Comparison of ENCODE assay signal across 21 mouse cellular contexts in genomic region chr8:26650287-26650686, GRCm38 (mm10).
DNase-seq lines count a peak whose midpoint lies in the region; ATAC-seq lines count a peak whose summit lies in the region.
"Had no signal": no experiment of that assay in that cellular context is flagged by ENCODE, and none has a peak within 500 bp of the region (broad histone marks: within the 10 kb centered on the region; RNA-seq: fewer than 3 reads in every experiment).

No protein-coding gene starts in this region.

- ATAC-seq in granulocyte monocyte progenitor cell, adult 5-6 weeks (replicated peaks; ENCODE audit: poor library complexity, severe bottlenecking), result no peak

- DNase-seq in layer of hippocampus, adult 18-20 months (ENCODE audit: low spot score in 2 of 2), result peak; percentile 6 to 38
- no peak for DNase-seq in layer of hippocampus, postnatal 25 days (ENCODE audit: extremely low spot score in 1 of 2, low spot score in 1 of 2)
- peak; percentile 74 for DNase-seq in brain, adult 2 months (ENCODE audit: low read depth, low spot score)
- no peak for DNase-seq in embryonic facial prominence, embryonic 10.5 days (ENCODE audit: low spot score)
- peak; percentile 14 to 67 for DNase-seq in left cerebral cortex, postnatal 25 days (ENCODE audit: low spot score in 2 of 2)
- no peak for DNase-seq in adipocyte (ENCODE audit: low spot score)
- no peak for DNase-seq in spleen, postnatal 36 days (ENCODE audit: low spot score in 2 of 2)
- DNase-seq: adrenal gland, postnatal 14 days; cerebellum, adult 9-11 months; kidney, adult 11 months; lung, embryonic 14.5 days; lung, postnatal 36 days; midbrain, embryonic 14.5 days; thymus, postnatal 25 days had no signal

- H3K4me3 ChIP-seq in embryonic facial prominence, embryonic 10.5 days, result no peak overlapping the region
- H3K4me3 ChIP-seq: embryonic facial prominence, embryonic 12.5 days; erythroblast, embryonic 14.5 days; forebrain, embryonic 12.5 days; megakaryocyte, embryonic 14.5 days had no signal

- 50% methylated on average over 1 of the region's 1 CpGs for WGBS in embryonic facial prominence, embryonic 10.5 days

- H3K36me3 ChIP-seq in embryonic facial prominence, embryonic 10.5 days (replicated peaks), result no peaks in the 10 kb centered on the region
- H3K36me3 ChIP-seq: embryonic facial prominence, embryonic 12.5 days; forebrain, embryonic 12.5 days had no signal

- H3K9me3 ChIP-seq in embryonic facial prominence, embryonic 10.5 days, result no peaks in the 10 kb centered on the region
- H3K9me3 ChIP-seq: embryonic facial prominence, embryonic 12.5 days; forebrain, embryonic 12.5 days had no signal

- intact Hi-C loops in left cerebral cortex, postnatal 25 days (cut with DNase I), result loop anchor here (1.0 kb wide), 1 partner anchor 42 kb away; no protein-coding TSS in a partner anchor

- peak overlapping the region; percentile 30; the same call in 1 of the 2 replicates for H3K27ac ChIP-seq in embryonic facial prominence, embryonic 10.5 days (replicated peaks)
- H3K27ac ChIP-seq: embryonic facial prominence, embryonic 12.5 days; forebrain, embryonic 12.5 days; kidney, postnatal 0 days; liver, embryonic 14.5 days had no signal

- H3K27me3 ChIP-seq in embryonic facial prominence, embryonic 10.5 days (replicated peaks; ENCODE audit: low read depth, poor library complexity, severe bottlenecking), result peaks cover 20% of the 10 kb centered on the region
- H3K27me3 ChIP-seq: embryonic facial prominence, embryonic 12.5 days; megakaryocyte, embryonic 14.5 days had no signal

- H3K4me1 ChIP-seq in embryonic facial prominence, embryonic 10.5 days, result peaks cover 9% of the 10 kb centered on the region; the same call in 1 of the 2 replicates
- H3K4me1 ChIP-seq: embryonic facial prominence, embryonic 12.5 days; megakaryocyte, embryonic 14.5 days had no signal

Comparison
In these comparisons a context has a peak if more than half of its experiments do, and no peak if none do; other contexts are left out.
1. DNase-seq: peak in layer of hippocampus, adult 18-20 months (2 of 2), brain, adult 2 months (single experiment) and left cerebral cortex, postnatal 25 days (2 of 2); none in layer of hippocampus, postnatal 25 days (0 of 2), embryonic facial prominence, embryonic 10.5 days (single experiment), adipocyte (single experiment) and spleen, postnatal 36 days (0 of 2).